Mouse (Mus musculus) kidney, adult 2 months (tissue): ENCODE measurements around the gene Fa2h.

Experiments
- CTCF ChIP-seq: fragments of 200-500 bp; conservative IDR thresholded peaks from 2 replicates; pipeline ENCODE4 v1.5.1; 2011; ENCODE audit warnings: low read depth, mild to moderate bottlenecking, control low read depth, low read length, moderate library complexity, mixed read lengths; ENCODE audit not compliant: insufficient read depth, insufficient read length
- POLR2A ChIP-seq: fragments of 200-500 bp; IDR thresholded peaks from one replicate; pipeline ENCODE4 v1.6.1; 2011; ENCODE audit warnings: low read depth, low read length, control low read depth

DNA sequence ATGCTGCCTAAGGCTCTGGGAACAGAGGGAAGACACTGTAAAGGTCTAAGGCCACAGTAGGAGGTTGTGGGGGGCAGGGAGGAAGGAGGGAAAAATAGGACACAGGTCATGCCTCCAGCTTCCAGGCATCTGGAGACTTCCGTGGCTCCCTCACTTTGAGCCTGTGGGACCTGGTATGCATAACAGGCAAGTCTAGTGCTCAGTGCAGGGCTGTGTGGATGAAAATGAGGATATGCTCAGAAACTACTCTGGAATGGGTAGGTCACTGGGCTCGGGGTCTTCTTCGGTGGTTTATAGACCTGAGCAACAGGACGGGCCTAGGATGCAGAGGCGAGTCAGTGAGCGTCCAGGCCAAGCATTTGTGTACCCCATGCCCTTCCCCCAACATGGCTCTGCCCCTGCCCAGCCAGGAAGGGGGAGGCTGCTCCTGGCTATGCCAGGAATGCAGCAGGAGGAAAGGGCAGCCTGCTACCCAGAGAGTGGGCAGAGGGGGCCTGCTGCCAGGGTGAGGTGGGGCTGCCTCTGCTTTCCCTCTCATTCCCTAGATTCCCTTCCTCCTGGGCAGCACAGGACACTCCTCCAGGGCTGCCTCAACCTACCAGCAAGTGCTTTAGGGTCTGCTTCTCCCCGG is 32.9 kb downstream of the Fa2h start:
- TF ChIP-seq POLR2A = no peak
- no peak for TF ChIP-seq CTCF
